Mouse (Mus musculus) large intestine, adult 2 months (tissue): ENCODE results near the gene Cenpa. TPM values are rescaled to one million over a fixed set of nuclear protein-coding genes. Genes with fewer than 3 reads are reported as not detected.

ENCODE experiments used
- DNase-seq: peaks from one replicate; pipeline ENCODE4 v3.0.0-alpha.2; 2012; ENCODE audit warnings: low read depth, low spot score
- WGBS: fragments of 180-500 bp; shearing (Covaris S2); methylation state at CpG from one replicate; pipeline ENCODE4 v1.1.7; 2018; 5-methylcytosine and 5-hydroxymethylcytosine counted together
- polyA plus RNA-seq: library from polyadenylated mRNA; depleted of rRNA; stranded (reverse); fragments of >200 nt; gene quantifications from 2 replicates; pipeline ENCODE4 v1.2.3, GENCODE M21; 2012

The Cenpa gene
- polyA plus RNA-seq, 1 experiment = 53.8 TPM

DNA sequence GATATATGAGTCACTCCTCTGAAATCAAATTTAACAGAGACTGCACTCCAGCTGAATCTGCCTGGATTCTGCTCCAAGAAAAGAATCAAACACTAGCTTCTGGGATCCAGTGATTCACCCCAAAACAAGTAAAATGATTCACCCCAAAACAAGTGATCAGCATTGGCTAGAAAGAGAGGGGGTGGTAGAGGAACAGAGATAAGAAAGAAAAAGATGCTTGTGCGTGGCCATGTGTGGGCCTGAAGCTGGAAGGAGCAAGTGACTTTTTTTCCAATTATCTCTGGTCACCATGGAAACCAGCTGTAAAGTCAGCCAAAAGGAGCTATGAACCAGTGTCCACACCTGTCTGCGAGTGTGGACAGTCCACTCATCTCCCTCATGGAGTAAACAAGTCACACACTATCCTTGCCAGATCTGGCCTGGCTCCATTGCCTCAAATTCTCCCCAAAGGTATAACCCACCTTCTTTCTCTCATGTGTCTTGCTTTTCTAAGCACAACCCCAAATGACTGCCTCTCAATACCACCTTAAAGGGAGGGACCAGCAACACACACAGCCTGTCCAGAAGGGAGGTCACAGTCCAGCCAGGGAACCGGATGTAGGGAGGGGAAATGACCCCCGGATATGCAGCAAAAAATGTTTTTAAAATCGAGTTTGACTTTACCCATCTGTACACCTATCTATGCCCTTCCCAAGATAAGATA, 22.9 kb upstream of the Cenpa start:
- WGBS = 51% methylated on average over 5 of the region's 5 CpGs
- no peak for DNase-seq

DNA sequence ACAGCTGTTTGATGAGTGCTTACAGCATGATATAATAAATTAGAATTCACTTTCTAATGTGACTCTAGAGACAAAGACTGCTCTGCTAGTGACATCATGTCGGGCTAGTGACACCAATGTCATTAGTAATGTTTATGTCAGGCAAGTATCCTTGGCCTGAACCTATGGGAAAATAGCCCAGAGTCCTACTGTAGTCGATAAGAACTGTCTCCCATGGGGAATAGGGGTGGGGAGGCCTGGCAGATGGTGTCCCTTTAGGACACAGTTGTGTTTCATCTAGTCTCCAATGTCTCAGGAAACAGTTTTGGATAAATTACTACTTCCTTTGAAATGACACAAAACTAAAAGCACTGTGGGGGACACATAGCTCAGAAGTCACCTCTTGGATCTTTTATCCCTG, 20.5 kb upstream of the Cenpa start:
- WGBS = 68% methylated on average over 2 of the region's 2 CpGs
- DNase-seq = no peak

DNA sequence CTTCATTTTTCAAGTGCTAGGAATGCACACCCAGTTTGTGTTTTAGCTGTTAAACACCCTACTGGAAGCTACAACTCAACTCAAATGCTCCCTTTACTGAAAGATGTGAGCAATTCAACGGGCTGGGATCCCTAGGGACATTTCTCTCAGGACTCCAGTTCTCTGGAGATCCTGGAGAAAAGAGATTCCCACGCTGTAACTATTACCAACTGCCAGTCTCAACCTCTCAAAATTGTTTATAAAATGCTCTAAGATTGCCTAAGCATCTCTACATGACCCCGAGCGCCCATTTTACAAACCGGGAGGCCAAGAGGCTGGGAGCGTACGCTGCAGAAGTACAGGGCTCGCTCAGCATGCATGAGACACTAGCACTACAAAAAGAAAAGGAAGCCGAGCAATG, 19.2 kb upstream of the Cenpa start:
- 12% methylated on average over 9 of the region's 9 CpGs for WGBS
- DNase-seq = no peak

DNA sequence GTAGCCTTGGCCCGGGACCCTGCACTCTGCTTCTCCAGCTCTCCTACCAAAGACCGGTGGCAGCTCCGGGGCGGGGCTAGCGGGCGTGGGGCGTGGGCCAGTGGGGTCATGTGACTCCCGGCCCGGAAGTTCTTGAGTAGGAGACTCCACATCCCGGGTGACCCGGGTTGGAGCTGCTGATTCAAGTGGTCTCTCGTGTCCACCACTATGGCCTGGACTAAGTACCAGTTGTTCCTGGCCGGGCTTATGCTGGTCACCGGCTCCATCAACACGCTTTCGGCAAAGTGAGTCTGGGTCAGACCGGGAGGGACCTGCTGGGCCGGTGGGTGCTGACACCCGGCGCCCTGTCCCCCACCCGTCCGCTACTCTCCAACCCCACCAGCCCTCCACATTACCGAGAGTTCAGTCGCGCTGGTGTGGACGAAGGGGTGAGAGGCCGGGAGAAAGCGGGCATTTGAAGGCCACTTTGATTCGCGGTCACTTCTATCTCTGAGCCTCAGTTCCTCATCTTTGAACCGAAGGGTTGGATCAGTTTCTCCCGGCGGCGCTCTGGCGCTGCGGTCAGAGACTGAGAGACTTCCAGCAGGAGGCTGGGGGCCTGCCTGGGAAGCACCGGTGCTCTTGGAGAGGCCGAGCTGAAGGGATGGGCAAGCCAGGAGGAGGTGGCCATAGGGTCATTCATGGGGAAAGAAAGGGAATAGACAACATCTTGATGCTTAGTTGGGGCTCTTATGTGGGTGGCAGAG, 18.6 kb upstream of the Cenpa start, which contains the start of gene Slc35f6:
Slc35f6 (plus strand) TSS at position 119 of the 746 bp plus-strand sequence.
- under 1% methylated on average over 38 of the region's 38 CpGs for WGBS
- peak; percentile 59 for DNase-seq

DNA sequence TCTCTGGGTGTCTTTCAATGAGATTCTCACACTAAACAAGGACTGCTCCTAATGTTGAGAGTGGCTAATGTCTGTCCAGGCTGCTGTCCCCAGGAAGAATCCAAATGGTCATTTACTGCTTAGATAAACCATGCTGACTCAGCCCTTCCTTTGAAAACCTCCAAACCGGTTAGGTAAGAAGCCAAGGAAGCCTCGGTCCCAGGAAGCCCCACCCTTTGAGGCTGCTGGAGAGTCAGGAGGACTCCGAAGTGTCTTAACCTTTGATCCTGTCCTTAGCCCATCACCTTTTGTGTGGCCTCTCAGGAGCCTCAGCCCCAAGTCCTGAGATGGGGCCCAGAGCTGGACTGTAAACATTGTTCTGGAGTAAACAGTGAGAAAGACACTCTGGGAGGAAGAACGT, 17.0 kb upstream of the Cenpa start:
- 17% methylated on average over 4 of the region's 4 CpGs for WGBS
- no peak for DNase-seq

DNA sequence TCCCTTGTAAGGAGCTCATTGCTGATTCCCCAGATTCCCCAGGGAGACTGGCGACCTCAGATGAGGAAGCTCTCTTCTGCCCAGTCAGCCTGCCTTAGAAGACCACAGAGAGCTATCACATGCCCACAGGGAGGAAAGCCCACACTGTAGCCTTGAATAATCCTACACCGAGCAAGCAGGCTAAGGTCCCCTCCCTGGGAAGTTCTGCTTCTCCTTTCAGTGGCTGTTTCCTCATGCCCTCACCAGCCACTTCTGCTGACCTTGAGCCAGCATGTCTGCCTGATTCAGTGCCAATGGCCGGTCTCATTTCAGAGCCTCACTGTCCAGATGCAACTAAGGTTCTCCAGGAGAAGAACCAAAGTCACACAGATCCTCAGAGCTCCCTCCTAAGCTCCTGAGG, 15.8 kb upstream of the Cenpa start:
- 83% methylated on average over 3 of the region's 3 CpGs for WGBS

DNA sequence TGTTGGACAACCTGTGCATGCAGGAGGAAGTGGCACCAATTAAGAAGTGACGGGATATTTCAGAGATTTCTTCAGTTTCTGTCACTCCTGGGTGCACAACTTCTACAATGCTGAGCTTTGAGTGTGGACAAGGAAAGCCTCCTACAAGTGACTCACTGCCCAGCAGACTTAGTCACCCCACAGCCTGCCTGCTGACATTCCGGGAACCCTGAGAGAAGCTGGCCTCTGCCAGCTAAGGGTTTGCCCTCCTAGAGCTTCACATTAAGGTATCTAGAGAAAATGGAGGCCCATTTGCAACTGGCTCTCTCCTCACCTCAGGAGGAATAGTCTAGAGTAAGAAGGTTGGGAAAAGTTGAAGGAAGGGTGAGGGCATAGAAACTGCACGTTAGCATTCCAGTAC, 15.0 kb upstream of the Cenpa start:
- DNase-seq = no peak
- WGBS = 91% methylated on average over 3 of the region's 3 CpGs

More for the DNA sequence above, 15.8 kb upstream of the Cenpa start:
- DNase-seq = no peak

DNA sequence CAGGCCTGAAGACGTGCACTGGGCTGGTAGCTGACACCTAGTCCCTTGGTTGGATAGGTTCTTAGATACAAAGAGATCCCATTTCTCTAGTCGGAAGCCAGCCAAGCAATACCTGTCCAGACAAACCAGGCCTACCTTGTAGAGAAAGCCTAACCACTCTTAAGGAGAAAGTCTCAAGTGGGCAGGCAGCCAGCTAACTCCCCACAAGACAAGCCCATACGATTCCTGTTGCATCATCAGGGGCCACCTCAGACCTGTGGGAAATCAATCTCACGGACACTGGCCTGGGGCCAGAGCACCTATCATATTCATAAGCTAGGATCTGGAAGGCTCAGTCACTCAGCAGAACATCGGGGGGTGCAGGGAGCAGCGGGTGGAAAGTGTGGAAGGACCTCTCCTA, 13.3 kb upstream of the Cenpa start:
- no peak for DNase-seq
- WGBS = 83% methylated on average over 6 of the region's 6 CpGs

DNA sequence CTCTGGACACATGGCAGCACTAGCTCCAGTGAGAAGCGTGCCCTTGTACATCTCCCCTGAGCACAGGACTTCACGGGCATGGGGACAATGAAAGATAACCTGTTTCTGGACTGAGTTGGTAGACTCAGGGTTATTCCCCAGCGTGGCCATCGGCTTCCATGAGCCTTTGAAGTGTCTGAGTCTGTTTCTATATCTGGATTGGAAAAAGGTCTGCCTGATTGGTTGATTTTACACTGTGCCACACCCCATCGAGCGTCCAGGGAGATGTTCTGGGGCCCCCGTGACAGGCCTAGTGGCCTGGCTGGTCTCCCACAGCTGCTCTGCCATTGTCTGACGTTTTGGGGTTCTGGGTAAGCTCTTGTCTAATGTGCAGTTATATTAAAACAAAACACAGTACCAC, 11.5 kb upstream of the Cenpa start:
- WGBS = 82% methylated on average over 8 of the region's 8 CpGs
- no peak for DNase-seq

DNA sequence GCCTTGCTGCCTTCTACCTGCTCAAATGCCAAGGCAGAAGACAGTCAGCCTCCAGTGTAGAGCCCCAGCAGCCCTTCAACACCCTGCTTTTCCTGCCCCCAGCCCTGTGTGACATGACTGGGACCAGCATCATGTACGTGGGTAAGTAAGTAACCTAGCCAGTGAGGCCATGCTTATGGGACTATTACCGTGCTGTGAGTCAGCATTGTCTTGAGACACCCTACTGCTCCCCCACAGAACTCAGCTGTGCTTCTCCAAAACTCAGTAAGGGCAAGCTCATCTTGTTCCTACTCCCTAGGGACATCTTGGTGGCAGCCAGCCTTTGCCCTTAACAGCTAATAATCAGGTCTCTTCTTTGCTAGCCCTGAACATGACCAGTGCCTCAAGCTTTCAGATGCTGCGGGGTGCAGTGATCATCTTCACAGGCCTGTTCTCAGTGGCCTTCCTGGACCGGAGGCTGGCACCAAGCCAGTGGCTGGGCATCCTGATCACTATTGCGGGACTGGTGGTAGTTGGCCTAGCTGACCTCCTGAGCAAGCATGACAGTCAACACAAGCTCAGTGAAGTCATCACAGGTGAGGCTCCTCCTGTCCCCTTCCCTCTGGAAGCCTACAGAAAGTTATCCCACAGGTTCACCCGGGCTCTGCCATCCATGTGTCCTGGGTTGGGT, 10.9 kb upstream of the Cenpa start:
- WGBS = 90% methylated on average over 6 of the region's 6 CpGs
- no peak for DNase-seq

DNA sequence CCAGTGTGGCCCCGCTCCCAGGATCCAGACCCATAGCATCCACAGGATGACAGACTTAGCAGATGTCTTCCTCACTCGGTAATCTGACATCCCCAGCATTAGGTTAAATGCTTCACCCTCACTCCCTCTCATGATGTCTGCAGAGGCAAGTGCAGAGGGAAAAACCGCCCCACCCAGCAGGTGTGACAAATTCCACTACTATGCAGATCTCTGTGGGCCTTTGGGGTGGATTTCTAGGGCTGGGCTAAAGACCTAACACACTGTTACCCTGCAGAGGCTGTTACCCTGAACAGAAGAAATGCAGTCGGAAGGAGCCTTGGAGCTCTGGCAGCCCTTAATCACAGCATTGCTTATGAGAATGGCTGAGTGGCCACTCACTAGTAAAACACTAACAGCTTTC, 7.5 kb upstream of the Cenpa start:
- WGBS = 86% methylated on average over 4 of the region's 4 CpGs
- DNase-seq = no peak

DNA sequence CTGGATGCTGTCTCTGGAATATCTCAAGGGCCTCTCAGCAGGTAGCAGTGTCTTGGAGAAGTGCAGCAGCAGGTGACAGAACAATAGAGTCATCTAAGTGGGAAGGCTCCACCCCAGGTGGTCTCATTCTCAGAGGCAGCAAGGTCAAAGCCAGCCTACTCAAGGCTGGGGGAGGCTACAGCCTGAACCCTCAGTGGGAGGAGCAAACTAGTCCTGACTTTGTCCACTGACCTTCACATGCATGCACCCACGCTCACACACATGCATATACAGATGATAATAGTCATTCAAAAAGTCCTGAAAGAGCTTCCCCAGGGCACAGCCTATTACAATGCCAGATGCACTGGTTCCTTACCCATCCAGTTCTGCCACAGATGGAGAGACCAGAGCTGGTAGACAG, 6.3 kb upstream of the Cenpa start:
- 100% methylated on average over 1 of the region's 1 CpGs for WGBS
- DNase-seq = no peak

DNA sequence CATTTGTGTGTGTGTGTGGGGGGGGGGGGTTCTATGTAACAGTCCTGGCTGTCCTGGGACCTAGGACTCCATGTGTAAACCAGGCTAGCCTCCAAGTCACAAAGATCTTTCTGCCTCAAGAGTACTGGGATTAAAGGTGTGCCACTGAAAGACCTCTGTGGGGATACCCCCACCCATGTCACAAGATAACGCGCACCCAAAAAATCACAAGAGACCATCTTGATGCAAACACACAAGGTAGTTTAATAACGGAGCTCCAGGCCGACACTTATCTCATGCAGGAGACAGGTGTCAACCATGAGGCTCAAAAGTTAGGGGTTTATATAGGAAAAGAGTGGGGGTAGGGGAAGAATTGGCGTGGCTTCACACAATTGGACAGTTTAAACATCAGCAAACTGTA, 5.8 kb upstream of the Cenpa start:
- WGBS = 82% methylated on average over 5 of the region's 5 CpGs

DNA sequence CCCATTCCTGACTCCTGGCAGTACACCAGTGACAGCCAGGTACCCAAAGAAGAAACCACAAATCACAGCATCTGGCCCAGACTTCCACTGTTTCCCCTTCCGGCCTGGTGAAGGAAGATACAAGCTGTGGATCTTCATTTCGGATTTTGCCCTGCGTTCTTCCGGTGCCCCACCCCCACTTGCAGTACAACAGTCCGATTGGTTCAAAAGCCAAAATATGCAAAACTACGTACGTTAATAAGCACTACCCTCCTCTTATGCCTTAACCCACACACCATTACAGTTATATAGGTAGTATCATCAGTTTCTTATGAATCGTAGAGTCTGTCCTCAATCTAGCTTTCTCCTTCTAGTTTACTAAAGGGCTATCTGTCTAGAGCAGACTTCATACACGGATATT, 1.2 kb upstream of the Cenpa start:
- no peak for DNase-seq
- 90% methylated on average over 9 of the region's 9 CpGs for WGBS

More for the DNA sequence above, 5.8 kb upstream of the Cenpa start:
- no peak for DNase-seq

DNA sequence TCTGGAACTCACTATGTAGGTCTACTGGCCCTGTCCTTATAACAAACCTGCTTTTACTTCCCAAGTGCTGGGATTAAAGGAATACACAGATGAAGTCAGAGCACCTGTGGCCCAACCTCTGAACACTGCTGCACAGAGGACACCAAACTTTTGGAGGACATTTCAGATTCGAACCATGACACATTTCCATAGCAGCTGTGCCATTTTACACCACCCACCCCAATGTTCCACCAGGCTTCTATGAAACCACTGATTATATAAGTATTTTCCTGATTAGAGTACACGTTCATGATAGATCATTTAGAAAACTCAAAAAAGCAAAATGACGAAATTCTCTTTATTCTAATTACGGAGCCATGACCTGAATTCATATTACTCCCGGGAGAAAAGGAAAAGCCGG, 609 bp upstream of the Cenpa start:
- 22% methylated on average over 6 of the region's 6 CpGs for WGBS
- no peak for DNase-seq

DNA sequence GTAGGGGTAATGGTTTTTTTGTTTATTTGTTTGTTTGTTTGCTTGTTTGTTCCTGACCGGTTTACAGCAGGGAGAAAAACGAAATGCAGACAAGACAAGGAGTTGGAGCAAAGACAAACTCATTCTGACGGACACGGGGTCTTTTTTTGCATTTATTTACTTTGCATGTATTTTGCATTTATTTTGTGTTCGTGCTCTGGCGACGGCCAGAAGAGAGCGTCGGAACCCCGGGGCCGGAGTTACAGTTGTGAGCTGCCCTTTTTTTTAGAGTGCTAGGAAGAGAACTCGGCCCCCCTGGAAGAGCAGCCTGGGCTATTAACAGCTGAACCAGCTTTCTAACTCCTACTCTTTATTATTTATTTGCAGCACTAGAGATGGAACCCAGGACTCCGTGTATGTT, 638 bp downstream of the Cenpa start:
- WGBS = under 1% methylated on average over 13 of the region's 13 CpGs
- DNase-seq = no peak

DNA sequence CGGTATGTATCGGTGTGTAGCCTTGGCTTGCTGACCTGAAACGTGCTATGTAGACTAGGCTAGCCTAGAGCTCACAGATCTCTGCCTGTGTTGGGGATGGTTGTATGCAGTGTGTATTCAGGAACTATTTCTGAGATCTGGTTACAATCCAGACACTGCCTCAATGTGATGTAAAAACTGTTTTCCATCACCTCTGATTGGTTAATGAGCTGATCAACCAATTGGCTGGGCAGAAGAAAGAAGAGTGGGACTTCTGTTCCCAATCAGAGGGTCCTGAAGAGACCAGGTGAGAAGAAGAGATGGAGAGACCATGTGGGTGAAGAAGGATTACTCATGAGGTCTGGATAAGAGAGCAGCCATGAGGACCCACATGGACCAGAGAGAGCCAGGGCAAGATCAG, 1.1 kb downstream of the Cenpa start:
- DNase-seq = no peak
- 6% methylated on average over 3 of the region's 3 CpGs for WGBS

DNA sequence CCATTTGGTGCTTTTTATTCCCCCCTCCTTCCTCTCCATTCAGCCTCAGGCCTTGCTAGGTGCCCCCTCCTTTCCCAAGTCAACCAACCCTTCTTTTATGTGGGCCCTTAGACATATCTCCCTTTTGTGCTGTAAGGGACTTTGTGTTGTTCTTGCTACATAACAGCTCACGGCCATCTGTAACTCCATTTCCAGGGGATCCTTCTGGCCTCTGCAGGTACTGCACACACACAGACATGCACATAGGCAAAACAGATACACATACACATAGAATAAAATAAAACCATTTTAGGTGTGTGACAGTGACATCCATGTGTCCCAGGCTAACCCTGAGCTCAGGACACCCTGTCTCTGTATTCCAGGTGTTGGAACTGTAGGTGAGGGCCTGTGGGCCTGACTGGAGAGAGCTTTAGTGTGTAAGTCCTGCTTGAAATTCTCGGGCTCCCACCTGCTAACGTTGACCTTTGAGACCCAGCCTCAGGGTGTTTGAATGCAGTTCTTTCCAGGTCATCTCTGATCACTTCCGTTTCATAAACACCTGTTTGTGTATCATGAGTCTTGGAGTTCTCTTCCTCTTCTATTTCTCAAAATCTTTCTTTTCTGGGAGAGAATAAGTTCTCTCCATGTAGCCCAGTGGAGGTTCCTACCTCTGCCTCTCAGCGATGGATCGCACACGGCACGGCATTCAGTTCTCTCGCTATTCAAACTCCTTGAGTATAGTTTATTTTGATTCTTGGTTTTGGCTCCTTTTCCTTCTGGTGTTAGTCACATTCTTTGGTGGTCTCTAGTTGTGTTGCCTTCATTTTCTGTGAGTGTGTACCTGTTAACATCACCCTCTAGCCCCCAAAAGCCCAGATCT, 2.3 kb downstream of the Cenpa start:
- no peak for DNase-seq
- WGBS = 79% methylated on average over 9 of the region's 9 CpGs

DNA sequence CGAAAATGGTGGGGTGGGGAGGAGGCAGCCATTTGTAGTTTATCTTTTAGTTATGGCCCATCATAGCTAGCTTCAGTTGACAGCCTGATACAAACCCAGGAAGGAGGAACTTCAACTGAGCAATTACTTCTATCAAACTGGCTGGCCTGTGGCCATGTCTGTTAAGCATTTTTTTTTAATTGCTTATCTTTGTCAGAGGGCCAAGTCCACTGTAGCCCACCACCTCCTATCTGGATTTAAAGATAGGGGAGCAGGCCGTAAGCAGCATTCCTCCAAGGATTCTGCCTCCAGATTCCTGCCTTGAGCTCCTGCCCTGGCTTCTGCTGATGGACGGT, 2.9 kb downstream of the Cenpa start:
- DNase-seq = no peak
- WGBS = 81% methylated on average over 3 of the region's 3 CpGs

DNA sequence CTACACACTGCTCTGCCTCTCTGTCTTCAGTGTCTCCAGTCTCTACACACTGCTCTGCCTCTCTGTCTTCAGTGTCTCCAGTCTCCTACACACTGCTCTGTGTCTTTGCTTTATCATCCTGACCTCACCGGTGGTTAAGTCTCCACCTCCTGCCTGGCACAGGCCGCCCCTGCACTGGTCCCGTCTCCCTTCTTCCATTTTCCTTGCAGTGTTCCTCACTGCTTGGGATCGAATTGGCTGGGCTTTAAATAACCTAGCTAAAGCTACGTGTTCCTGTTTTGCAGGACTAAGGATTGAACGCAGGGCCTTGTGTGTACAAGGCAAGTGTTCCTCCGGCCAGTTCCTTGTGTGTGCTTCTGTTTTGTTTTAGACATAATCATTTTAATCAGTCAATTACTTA, 3.5 kb downstream of the Cenpa start:
- DNase-seq = no peak
- WGBS = 84% methylated on average over 7 of the region's 7 CpGs
